ENCODE assay signal across 8 mouse cellular contexts in the genomic region with DNA sequence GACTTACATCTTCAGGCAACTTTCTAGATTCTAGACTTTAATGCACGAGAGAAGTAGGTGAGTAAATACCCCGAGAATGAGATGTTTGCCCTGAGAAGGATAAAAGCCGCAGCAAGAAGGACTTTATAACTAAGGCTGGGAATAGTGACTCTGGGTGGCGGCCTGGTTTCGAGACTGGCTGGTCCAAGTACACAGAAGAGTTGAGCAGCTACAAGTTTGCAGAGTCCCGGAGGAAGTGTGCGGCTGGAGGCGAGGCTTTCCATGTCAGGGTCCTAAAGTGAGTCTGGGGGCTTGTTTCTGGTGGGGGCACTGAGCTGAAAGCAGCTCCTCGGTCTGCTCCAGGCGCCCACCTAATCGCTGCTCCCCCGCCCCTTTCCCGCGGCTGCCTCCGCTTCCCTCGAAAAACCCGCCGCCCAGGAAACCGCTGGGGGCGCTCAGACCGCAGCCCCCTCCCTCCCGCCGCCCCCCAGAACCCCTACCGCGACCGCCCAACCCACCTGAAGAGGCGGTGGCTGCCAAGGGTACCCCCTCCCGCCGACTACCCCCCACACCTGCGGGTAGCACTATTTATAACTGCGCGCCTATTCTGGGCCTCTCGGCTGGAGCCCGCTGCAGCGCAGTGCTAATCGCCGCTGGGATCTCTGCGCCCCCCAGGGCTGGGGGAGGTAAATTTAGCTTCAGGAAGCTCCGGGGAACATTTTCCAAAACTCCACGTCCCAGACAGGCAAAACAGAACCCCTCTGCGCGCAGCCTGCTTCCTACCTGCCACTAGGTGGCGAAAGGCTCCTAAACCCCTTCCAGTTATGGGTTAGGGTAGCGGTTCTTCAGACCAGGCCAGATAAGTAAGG. TPM values are rescaled to one million over a fixed set of nuclear protein-coding genes. Genes with fewer than 3 reads are reported as not detected.
DNase-seq lines count a peak whose midpoint lies in the region; ATAC-seq and TF ChIP-seq lines count a peak whose summit lies in the region.

No protein-coding gene starts in this region.

- 2% methylated on average over 30 of the region's 44 CpGs for WGBS in lung, postnatal 0 days

- peak overlapping the region; percentile 99 for H3K4me2 ChIP-seq in lung, postnatal 0 days (replicated peaks; ENCODE audit: low read depth, low read length)

- ATAC-seq in lung, postnatal 0 days, result no peak
- ATAC-seq in erythroid progenitor cell, adult 5-6 weeks (replicated peaks; ENCODE audit: low FRiP score, poor library complexity, severe bottlenecking), result no peak

- peak; percentile 83 for DNase-seq in 416B (ENCODE audit: low read depth)
- DNase-seq in Muller cell, postnatal 12 days (ENCODE audit: inconsistent ontology term), result peak; percentile 74
- DNase-seq in embryo, embryonic 10.5 days (ENCODE audit: low spot score), result peak; percentile 91
- DNase-seq in heart, adult 8-10 months (ENCODE audit: low spot score), result peak; percentile 75
- DNase-seq in kidney, adult 8-10 months, result peak; percentile 73 to 82
- DNase-seq in lung, postnatal 0 days (ENCODE audit: low spot score), result peak; percentile 86
- DNase-seq in right cerebral cortex, postnatal 10 days (ENCODE audit: low spot score in 2 of 2), result peak; percentile 56 to 75

- peak overlapping the region; percentile 62 for H3K27ac ChIP-seq in lung, postnatal 0 days (ENCODE audit: low read length)

- peak; percentile 90 for TF ChIP-seq CTCF in lung, postnatal 0 days (IDR thresholded peaks at IDR 0.05)

- no peaks in the 10 kb centered on the region for H3K27me3 ChIP-seq in lung, postnatal 0 days (replicated peaks; ENCODE audit: insufficient read depth, low read length)

- H3K9ac ChIP-seq in lung, postnatal 0 days (replicated peaks; ENCODE audit: low read depth), result peak overlapping the region; percentile 58; the same call in 1 of the 2 replicates

- H3K4me3 ChIP-seq in lung, postnatal 0 days (ENCODE audit: low read depth, low read length), result peak overlapping the region; percentile 78

- H3K9me3 ChIP-seq in lung, postnatal 0 days (ENCODE audit: low read length), result no peaks in the 10 kb centered on the region

- peaks cover 5% of the 10 kb centered on the region; the same call in 1 of the 2 replicates for H3K4me1 ChIP-seq in lung, postnatal 0 days (ENCODE audit: insufficient read depth, low read depth, low read length)

- TF ChIP-seq EP300 in lung, postnatal 0 days (IDR thresholded peaks at IDR 0.05), result no peak

- no peaks in the 10 kb centered on the region for H3K36me3 ChIP-seq in lung, postnatal 0 days (ENCODE audit: insufficient read depth, low read length)

RNA-seq across cellular contexts. Expression of gene Zbtb7b, which starts 1.5 kb away (rescaled TPM):
- 10 to 100 TPM; 19.6 to 23.2 (median 22.9) TPM for total RNA-seq in heart, adult 8-10 months (2022)
- polyA plus RNA-seq in lung, postnatal 0 days (2015; fragmentation: Nextera tagmentation; extraction: Ambion mirVana), result 6.4 and 7.3 TPM in 2 replicates
- total RNA-seq in erythroid progenitor cell, adult 5-6 weeks (2015; ENCODE audit: low replicate concordance), result 2.1 and 7.9 TPM in 2 replicates
- total RNA-seq in erythroid progenitor cell, adult 5-6 weeks (2017; ENCODE audit: low replicate concordance), result 5.1 and 8.9 TPM in 2 replicates

RNA-seq across cellular contexts. Expression of gene Lenep, which starts 6.6 kb away (rescaled TPM):
- total RNA-seq in heart, adult 8-10 months (2022), result 1 to 10 TPM in 2 of 4 experiments, under 1 TPM in 1, not detected in 1; 0.75 to 1.5 (median 1.2) TPM
- polyA plus RNA-seq in lung, postnatal 0 days (2015; fragmentation: Nextera tagmentation; extraction: Ambion mirVana), result not detected in 2 replicates
- total RNA-seq in erythroid progenitor cell, adult 5-6 weeks (2015; ENCODE audit: low replicate concordance), result 1.4 TPM in 1 of 2 replicates, not detected in the other
- total RNA-seq in erythroid progenitor cell, adult 5-6 weeks (2017; ENCODE audit: low replicate concordance), result not detected in 2 replicates

RNA-seq across cellular contexts. Expression of gene Flad1, which starts 15.6 kb away (rescaled TPM):
- total RNA-seq in heart, adult 8-10 months (2022), result 10 to 100 TPM; 55.5 to 71.8 (median 67.9) TPM
- 17.9 and 18.2 TPM in 2 replicates for polyA plus RNA-seq in lung, postnatal 0 days (2015; fragmentation: Nextera tagmentation; extraction: Ambion mirVana)
- total RNA-seq in erythroid progenitor cell, adult 5-6 weeks (2015; ENCODE audit: low replicate concordance), result 1.1 and 5.4 TPM in 2 replicates
- total RNA-seq in erythroid progenitor cell, adult 5-6 weeks (2017; ENCODE audit: low replicate concordance), result 0.68 and 1.3 TPM in 2 replicates

RNA-seq across cellular contexts. Expression of gene Cks1b, which starts 22.2 kb away (rescaled TPM):
- total RNA-seq in heart, adult 8-10 months (2022), result 1 to 10 TPM; 3.8 to 5.4 (median 4.2) TPM
- 75.5 and 83.0 TPM in 2 replicates for polyA plus RNA-seq in lung, postnatal 0 days (2015; fragmentation: Nextera tagmentation; extraction: Ambion mirVana)
- 245 and 268 TPM in 2 replicates for total RNA-seq in erythroid progenitor cell, adult 5-6 weeks (2015; ENCODE audit: low replicate concordance)
- 102 and 103 TPM in 2 replicates for total RNA-seq in erythroid progenitor cell, adult 5-6 weeks (2017; ENCODE audit: low replicate concordance)

RNA-seq across cellular contexts. Expression of gene Shc1, which starts 22.2 kb away (rescaled TPM):
- total RNA-seq in heart, adult 8-10 months (2022), result 10 to 100 TPM; 33.3 to 37.7 (median 36.5) TPM
- 52.6 and 55.7 TPM in 2 replicates for polyA plus RNA-seq in lung, postnatal 0 days (2015; fragmentation: Nextera tagmentation; extraction: Ambion mirVana)
- total RNA-seq in erythroid progenitor cell, adult 5-6 weeks (2015; ENCODE audit: low replicate concordance), result 77.1 and 79.3 TPM in 2 replicates
- 49.7 and 59.3 TPM in 2 replicates for total RNA-seq in erythroid progenitor cell, adult 5-6 weeks (2017; ENCODE audit: low replicate concordance)

Comparison
In these comparisons a context has a peak if more than half of its experiments do, and no peak if none do; other contexts are left out.
1. RNA of gene Flad1, which starts 15.6 kb away (total RNA-seq): 55.5 to 71.8 TPM in heart, adult 8-10 months; 0.68 to 5.4 TPM in erythroid progenitor cell, adult 5-6 weeks; every median in the first group is over 4 times any median in the second.
2. Peak in every context shown above with its lines, with median percentiles within 50 percentile points of each other: DNase-seq.